In the genomic region with DNA sequence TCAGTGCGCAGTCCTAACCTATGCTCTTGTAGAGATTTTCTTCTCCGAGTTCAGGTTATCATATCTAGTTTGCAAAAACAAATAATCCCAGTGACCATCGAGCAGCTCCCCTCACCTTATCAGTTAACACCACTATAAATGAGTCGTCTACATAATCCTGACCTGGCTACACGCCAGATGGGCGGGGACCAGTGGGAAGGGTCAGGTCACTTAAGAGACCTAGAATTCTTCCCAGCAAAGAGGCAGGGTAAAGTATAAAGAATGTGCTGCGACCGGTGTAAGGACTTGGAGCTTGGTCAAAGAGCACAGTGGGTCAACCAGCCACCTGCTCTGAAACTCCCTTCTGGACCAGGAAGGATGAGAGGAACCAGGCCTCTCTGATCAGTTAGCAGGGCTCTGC, we compare ENCODE assay signal across 17 mouse cellular contexts.
DNase-seq lines count a peak whose midpoint lies in the region; ATAC-seq lines count a peak whose summit lies in the region.
"Had no signal": no experiment of that assay in that cellular context is flagged by ENCODE, and none has a peak within 500 bp of the region (broad histone marks: within the 10 kb centered on the region; RNA-seq: fewer than 3 reads in every experiment).

No protein-coding gene starts in this region.

- H3K27ac ChIP-seq in heart, embryonic 12.5 days (ENCODE audit: poor library complexity, severe bottlenecking): no peak overlapping the region
- H3K27ac ChIP-seq: forebrain, embryonic 15.5 days; hindbrain, embryonic 13.5 days had no signal

- H3K4me3 ChIP-seq in heart, embryonic 12.5 days: no peak overlapping the region
- H3K4me3 ChIP-seq: forebrain, embryonic 15.5 days; hindbrain, embryonic 13.5 days had no signal

- peak; percentile 33 to 40 for DNase-seq in cerebellum, postnatal 10 days
- no peak for DNase-seq in cerebellum, adult 11-12 months
- peak; percentile 32 for DNase-seq in urinary bladder, postnatal 14 days (ENCODE audit: low spot score)
- no peak for DNase-seq in urinary bladder, postnatal 10 days (ENCODE audit: low spot score)
- peak; percentile 19 for DNase-seq in lung, postnatal 14 days
- no peak for DNase-seq in spleen, postnatal 14 days (ENCODE audit: low spot score in 2 of 2)
- DNase-seq in spleen, postnatal 4 days (ENCODE audit: low spot score in 2 of 2): no peak
- DNase-seq: cerebellum, adult 18-20 months; embryo, embryonic 11 days; heart, adult 11 months; left cerebral cortex, postnatal 4 days; midbrain, embryonic 14.5 days; right cerebral cortex, postnatal 25 days had no signal

- 46% methylated on average over 8 of the region's 8 CpGs for WGBS in heart, embryonic 12.5 days

- no peaks in the 10 kb centered on the region for H3K36me3 ChIP-seq in heart, embryonic 12.5 days
- H3K36me3 ChIP-seq: forebrain, embryonic 15.5 days; hindbrain, embryonic 13.5 days had no signal

- ATAC-seq in heart, embryonic 12.5 days (ENCODE audit: insufficient number of reproducible peaks, low FRiP score): no peak
- ATAC-seq: forebrain, embryonic 15.5 days had no signal

- H3K9me3 ChIP-seq in heart, embryonic 12.5 days (replicated peaks): no peaks in the 10 kb centered on the region
- H3K9me3 ChIP-seq: forebrain, embryonic 15.5 days; hindbrain, embryonic 13.5 days had no signal

- peaks cover 8% of the 10 kb centered on the region for H3K4me1 ChIP-seq in heart, embryonic 12.5 days (replicated peaks)
- H3K4me1 ChIP-seq: hindbrain, embryonic 13.5 days had no signal

- no peak overlapping the region for H3K9ac ChIP-seq in heart, embryonic 12.5 days
- H3K9ac ChIP-seq: forebrain, embryonic 15.5 days; hindbrain, embryonic 13.5 days had no signal

- no peak overlapping the region for H3K4me2 ChIP-seq in heart, embryonic 12.5 days
- H3K4me2 ChIP-seq: forebrain, embryonic 15.5 days; hindbrain, embryonic 13.5 days had no signal

- H3K27me3 ChIP-seq in heart, embryonic 12.5 days (replicated peaks): no peaks in the 10 kb centered on the region
- H3K27me3 ChIP-seq: CH12.LX; forebrain, embryonic 15.5 days; hindbrain, embryonic 13.5 days had no signal

Comparison
In these comparisons a context has a peak if more than half of its experiments do, and no peak if none do; other contexts are left out.
1. DNase-seq: peak in cerebellum, postnatal 10 days (2 of 2), urinary bladder, postnatal 14 days (single experiment) and lung, postnatal 14 days (single experiment); none in cerebellum, adult 11-12 months (single experiment), urinary bladder, postnatal 10 days (single experiment), spleen, postnatal 14 days (0 of 2) and spleen, postnatal 4 days (0 of 2).